Mouse (Mus musculus): ENCODE measurements around the gene Adprh. TPM values are rescaled to one million over a fixed set of nuclear protein-coding genes. Genes with fewer than 3 reads are reported as not detected.

Gene Adprh
- total and polyA plus RNA-seq, 2 experiments = 1.9 to 8.0 TPM

- WGBS = 84% methylated on average over 2 of the region's 2 CpGs
- Histone ChIP-seq H3K27ac (replicated peaks; ENCODE audit: insufficient read depth, low read depth, low read length) (no peak overlapping the region), H3K4me1 (ENCODE audit: control insufficient read depth, insufficient read depth, low read length) (no peaks in the 10 kb centered on the region), H3K79me2 (ENCODE audit: control insufficient read depth, insufficient read depth, low read length) (no peaks in the 10 kb centered on the region; the same call in 1 of the 2 replicates), H3K4me3 (ENCODE audit: insufficient read depth, low read depth, low read length) (no peak overlapping the region), H3K36me3 (ENCODE audit: control insufficient read depth, insufficient read depth, low read length) (peaks cover 2% of the 10 kb centered on the region; the same call in 1 of the 2 replicates), H3K27me3 (ENCODE audit: control insufficient read depth, insufficient read depth, low read length) (no peaks in the 10 kb centered on the region), H3K9ac (ENCODE audit: low read depth, low read length) (no peak overlapping the region)
- DNase-seq (ENCODE audit: extremely low read depth, low read depth, low spot score) = no peak
- no peak for TF ChIP-seq CTCF (IDR thresholded peaks at IDR 0.05; ENCODE audit: low read depth, low read length)
- TF ChIP-seq POLR2A (IDR thresholded peaks at IDR 0.05; ENCODE audit: extremely low read depth, insufficient read depth, low read length) = no peak
These were observed 27.1 kb downstream of the Adprh start for GRCm38 (mm10) chr16:38425374-38425773.

- Histone ChIP-seq H3K4me1 (ENCODE audit: control insufficient read depth, insufficient read depth, low read length) (no peaks in the 10 kb centered on the region), H3K27ac (replicated peaks; ENCODE audit: insufficient read depth, low read depth, low read length) (no peak overlapping the region), H3K4me3 (ENCODE audit: insufficient read depth, low read depth, low read length) (no peak overlapping the region), H3K9ac (ENCODE audit: low read depth, low read length) (no peak overlapping the region), H3K27me3 (ENCODE audit: control insufficient read depth, insufficient read depth, low read length) (no peaks in the 10 kb centered on the region), H3K79me2 (ENCODE audit: control insufficient read depth, insufficient read depth, low read length) (no peaks in the 10 kb centered on the region), H3K36me3 (ENCODE audit: control insufficient read depth, insufficient read depth, low read length) (peaks cover 23% of the 10 kb centered on the region)
- DNase-seq (ENCODE audit: extremely low read depth, low read depth, low spot score) = no peak
- TF ChIP-seq POLR2A (IDR thresholded peaks at IDR 0.05; ENCODE audit: extremely low read depth, insufficient read depth, low read length) (no peak), CTCF (IDR thresholded peaks at IDR 0.05; ENCODE audit: low read depth, low read length) (no peak)
- 84% methylated on average over 7 of the region's 7 CpGs for WGBS
These were observed 37.5 kb downstream of the Adprh start for GRCm38 (mm10) chr16:38414953-38415352.

DNA sequence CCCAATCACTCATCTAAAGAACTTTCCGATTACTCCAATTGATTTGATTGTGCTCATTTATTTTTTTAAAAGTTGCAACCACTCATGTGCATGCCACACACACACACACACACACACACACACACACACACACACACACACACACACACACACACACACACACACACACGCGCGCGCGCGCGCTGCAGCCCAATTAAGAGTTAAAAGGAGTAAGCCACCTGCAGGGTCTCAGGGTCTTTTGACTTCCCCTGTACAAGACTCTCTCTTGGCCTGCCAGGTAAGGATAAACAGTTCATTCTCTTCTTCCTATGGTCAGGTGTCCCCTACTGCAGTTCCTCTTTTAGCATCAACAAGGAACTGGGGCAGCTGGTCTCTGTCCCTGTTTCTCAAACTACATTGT, 44.1 kb downstream of the Adprh start:
- TF ChIP-seq CTCF (IDR thresholded peaks at IDR 0.05; ENCODE audit: low read depth, low read length) (no peak), POLR2A (IDR thresholded peaks at IDR 0.05; ENCODE audit: extremely low read depth, insufficient read depth, low read length) (no peak)
- Histone ChIP-seq H3K79me2 (ENCODE audit: control insufficient read depth, insufficient read depth, low read length) (no peaks in the 10 kb centered on the region), H3K4me3 (ENCODE audit: insufficient read depth, low read depth, low read length) (no peak overlapping the region), H3K9ac (ENCODE audit: low read depth, low read length) (no peak overlapping the region), H3K4me1 (ENCODE audit: control insufficient read depth, insufficient read depth, low read length) (no peaks in the 10 kb centered on the region), H3K27ac (replicated peaks; ENCODE audit: insufficient read depth, low read depth, low read length) (no peak overlapping the region), H3K27me3 (ENCODE audit: control insufficient read depth, insufficient read depth, low read length) (no peaks in the 10 kb centered on the region), H3K36me3 (ENCODE audit: control insufficient read depth, insufficient read depth, low read length) (peaks cover 12% of the 10 kb centered on the region; the same call in 1 of the 2 replicates)
- no peak for DNase-seq (ENCODE audit: extremely low read depth, low read depth, low spot score)
- WGBS = 99% methylated on average over 8 of the region's 8 CpGs

- no peak for DNase-seq (ENCODE audit: extremely low read depth, low read depth, low spot score)
- H3K27me3 ChIP-seq (ENCODE audit: control insufficient read depth, insufficient read depth, low read length) = no peaks in the 10 kb centered on the region
- no peak overlapping the region for H3K9ac ChIP-seq (ENCODE audit: low read depth, low read length)
- no peak for TF ChIP-seq POLR2A (IDR thresholded peaks at IDR 0.05; ENCODE audit: extremely low read depth, insufficient read depth, low read length)
- no peak for TF ChIP-seq CTCF (IDR thresholded peaks at IDR 0.05; ENCODE audit: low read depth, low read length)
- H3K36me3 ChIP-seq (ENCODE audit: control insufficient read depth, insufficient read depth, low read length) = peaks cover 12% of the 10 kb centered on the region
- 69% methylated on average over 5 of the region's 5 CpGs for WGBS
- H3K27ac ChIP-seq (replicated peaks; ENCODE audit: insufficient read depth, low read depth, low read length) = no peak overlapping the region
- H3K4me3 ChIP-seq (ENCODE audit: insufficient read depth, low read depth, low read length) = no peak overlapping the region
- no peaks in the 10 kb centered on the region for H3K79me2 ChIP-seq (ENCODE audit: control insufficient read depth, insufficient read depth, low read length)
- no peaks in the 10 kb centered on the region for H3K4me1 ChIP-seq (ENCODE audit: control insufficient read depth, insufficient read depth, low read length)
These were observed 44.9 kb downstream of the Adprh start for GRCm38 (mm10) chr16:38407584-38407983.

- H3K36me3 ChIP-seq (ENCODE audit: control insufficient read depth, insufficient read depth, low read length) = peaks cover 12% of the 10 kb centered on the region
- H3K79me2 ChIP-seq (ENCODE audit: control insufficient read depth, insufficient read depth, low read length) = no peaks in the 10 kb centered on the region
- no peak overlapping the region for H3K9ac ChIP-seq (ENCODE audit: low read depth, low read length)
- TF ChIP-seq CTCF (IDR thresholded peaks at IDR 0.05; ENCODE audit: low read depth, low read length) (no peak), POLR2A (IDR thresholded peaks at IDR 0.05; ENCODE audit: extremely low read depth, insufficient read depth, low read length) (no peak)
- no peak overlapping the region for H3K27ac ChIP-seq (replicated peaks; ENCODE audit: insufficient read depth, low read depth, low read length)
- no peaks in the 10 kb centered on the region for H3K27me3 ChIP-seq (ENCODE audit: control insufficient read depth, insufficient read depth, low read length)
- WGBS = 87% methylated on average over 6 of the region's 6 CpGs
- no peaks in the 10 kb centered on the region for H3K4me1 ChIP-seq (ENCODE audit: control insufficient read depth, insufficient read depth, low read length)
- no peak overlapping the region for H3K4me3 ChIP-seq (ENCODE audit: insufficient read depth, low read depth, low read length)
- no peak for DNase-seq (ENCODE audit: extremely low read depth, low read depth, low spot score)
These were observed 45.8 kb downstream of the Adprh start for GRCm38 (mm10) chr16:38406708-38407107.

DNA sequence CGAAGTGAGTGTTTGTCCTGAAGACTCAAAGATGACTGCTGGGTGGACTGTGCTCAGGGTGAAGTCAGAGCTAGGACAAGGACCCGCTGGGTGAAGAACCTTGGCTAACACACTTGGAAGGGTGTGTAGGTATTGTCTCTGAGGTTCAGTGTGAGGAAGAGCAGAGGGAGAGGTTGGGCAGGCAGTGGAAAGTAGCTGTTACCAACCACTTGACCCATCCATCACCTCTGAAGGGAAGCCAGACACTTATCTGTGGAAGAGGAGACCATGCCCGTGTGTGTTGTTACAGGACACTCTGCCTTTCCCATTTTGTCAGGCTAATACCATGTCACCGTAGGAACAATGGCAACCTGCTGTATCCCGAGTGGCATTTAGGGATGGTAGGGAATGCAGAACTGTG, 46.2 kb downstream of the Adprh start:
- H3K36me3 ChIP-seq (ENCODE audit: control insufficient read depth, insufficient read depth, low read length) = peaks cover 12% of the 10 kb centered on the region
- H3K27ac ChIP-seq (replicated peaks; ENCODE audit: insufficient read depth, low read depth, low read length) = no peak overlapping the region

More for the DNA sequence above, 46.2 kb downstream of the Adprh start:
- no peak for TF ChIP-seq CTCF (IDR thresholded peaks at IDR 0.05; ENCODE audit: low read depth, low read length)
- no peak for TF ChIP-seq POLR2A (IDR thresholded peaks at IDR 0.05; ENCODE audit: extremely low read depth, insufficient read depth, low read length)
- H3K79me2 ChIP-seq (ENCODE audit: control insufficient read depth, insufficient read depth, low read length) = no peaks in the 10 kb centered on the region
- no peak overlapping the region for H3K9ac ChIP-seq (ENCODE audit: low read depth, low read length)
- no peaks in the 10 kb centered on the region for H3K27me3 ChIP-seq (ENCODE audit: control insufficient read depth, insufficient read depth, low read length)
- no peak overlapping the region for H3K4me3 ChIP-seq (ENCODE audit: insufficient read depth, low read depth, low read length)
- no peak for DNase-seq (ENCODE audit: extremely low read depth, low read depth, low spot score)
- H3K4me1 ChIP-seq (ENCODE audit: control insufficient read depth, insufficient read depth, low read length) = no peaks in the 10 kb centered on the region
- WGBS = 83% methylated on average over 5 of the region's 5 CpGs

Data from liver, adult 2 months (tissue).